Mouse (Mus musculus): ENCODE measurements around the gene Zfp985.
"Not testable (repeated sequence)": the region's sequence is repeated elsewhere in the genome, so short reads cannot be mapped to it uniquely, and the experiment has no call there.

Zfp985 gene

DNA sequence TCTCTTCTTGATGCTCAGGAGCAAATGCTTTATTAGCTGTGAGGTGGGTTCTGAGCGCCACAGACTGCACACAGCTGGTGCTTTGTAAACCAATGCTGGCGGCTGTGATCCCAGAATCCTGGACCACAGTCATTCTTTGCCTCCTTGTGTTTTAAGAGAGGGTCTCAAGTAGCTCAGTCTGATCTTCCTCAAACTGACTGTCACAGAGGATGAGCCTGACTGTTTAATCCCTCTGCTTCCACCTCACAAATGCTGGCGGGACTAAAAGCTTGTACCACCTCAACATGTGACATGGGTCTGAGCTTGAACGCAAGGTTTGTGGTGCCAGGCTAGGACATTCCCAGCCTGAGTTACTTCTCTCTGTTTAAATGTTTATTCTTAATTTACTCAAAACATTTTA, 52.4 kb downstream of the Zfp985 start:
- DNase-seq: no peak

- not testable (repeated sequence) for DNase-seq
Observed at GRCm38 (mm10) chr4:147606511-147606910, 53.4 kb downstream of the Zfp985 start.

DNA sequence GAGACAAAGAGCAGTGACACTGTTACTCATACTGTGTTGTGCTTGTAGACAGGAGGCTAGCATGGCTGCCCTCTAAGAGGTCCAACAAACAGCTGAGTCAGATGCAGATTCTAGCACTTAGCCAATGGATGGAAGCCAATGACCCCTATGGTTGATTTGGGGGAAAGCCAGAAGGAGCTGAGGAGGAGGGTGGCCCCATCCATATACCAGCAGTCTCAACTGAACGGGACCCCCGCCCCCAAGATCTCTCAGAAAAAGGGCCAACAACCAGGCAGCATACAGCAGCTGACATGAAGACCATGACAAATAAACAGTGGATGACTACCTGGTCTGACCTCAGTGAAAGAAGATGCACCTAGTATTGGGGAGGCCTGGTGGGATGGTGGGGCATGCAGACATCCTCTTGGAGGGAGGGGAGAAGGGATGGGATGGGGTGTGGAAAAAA, 80.8 kb downstream of the Zfp985 start:
- not testable (repeated sequence) for DNase-seq

Data from spleen, adult 18-20 months (tissue).